Mouse (Mus musculus): Measurements from ENCODE around the gene Frmd5. TPM values are rescaled to one million over a fixed set of nuclear protein-coding genes. Genes with fewer than 3 reads are reported as not detected.

The Frmd5 gene
- polyA plus RNA-seq, 1 experiment from 2014 or later: 0.42 TPM

DNA sequence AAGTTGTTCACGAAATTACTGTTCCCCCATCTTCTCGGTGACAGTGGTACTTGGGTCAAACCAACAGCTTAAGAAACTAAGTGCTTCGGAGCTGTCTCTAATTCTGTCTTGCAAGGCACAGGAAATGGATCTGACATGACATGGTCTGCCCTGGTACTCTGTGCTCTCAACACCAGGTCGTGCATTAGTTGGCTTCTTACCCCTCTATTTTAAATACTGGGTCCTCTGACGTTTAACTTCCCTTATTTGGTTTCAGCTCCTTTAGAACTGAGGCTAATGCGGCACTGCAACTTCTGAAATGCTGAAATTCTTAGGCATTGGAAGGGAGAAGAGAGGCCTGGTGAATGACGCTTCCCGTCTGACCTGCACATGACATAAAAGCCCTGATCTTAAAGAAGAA, 48.6 kb downstream of the Frmd5 start:
- Histone ChIP-seq H3K4me2 (ENCODE audit: low read length) (no peak overlapping the region), H3K27me3 (ENCODE audit: insufficient read depth, low read length) (no peaks in the 10 kb centered on the region), H3K9me3 (replicated peaks; ENCODE audit: low read length) (no peaks in the 10 kb centered on the region), H3K4me3 (replicated peaks; ENCODE audit: low read depth, low read length) (no peak overlapping the region), H3K9ac (ENCODE audit: low read depth, low read length) (no peak overlapping the region), H3K27ac (no peak overlapping the region), H3K36me3 (ENCODE audit: insufficient read depth, low read length) (no peaks in the 10 kb centered on the region), H3K4me1 (replicated peaks; ENCODE audit: insufficient read depth, low read length) (no peaks in the 10 kb centered on the region)
- TF ChIP-seq CTCF (IDR thresholded peaks at IDR 0.05; ENCODE audit: low read depth): no peak
- ATAC-seq (replicated peaks; ENCODE audit: low FRiP score, low read depth) (no peak), DNase-seq (ENCODE audit: low spot score) (no peak)
- WGBS: 84% methylated on average over 8 of the region's 8 CpGs

DNA sequence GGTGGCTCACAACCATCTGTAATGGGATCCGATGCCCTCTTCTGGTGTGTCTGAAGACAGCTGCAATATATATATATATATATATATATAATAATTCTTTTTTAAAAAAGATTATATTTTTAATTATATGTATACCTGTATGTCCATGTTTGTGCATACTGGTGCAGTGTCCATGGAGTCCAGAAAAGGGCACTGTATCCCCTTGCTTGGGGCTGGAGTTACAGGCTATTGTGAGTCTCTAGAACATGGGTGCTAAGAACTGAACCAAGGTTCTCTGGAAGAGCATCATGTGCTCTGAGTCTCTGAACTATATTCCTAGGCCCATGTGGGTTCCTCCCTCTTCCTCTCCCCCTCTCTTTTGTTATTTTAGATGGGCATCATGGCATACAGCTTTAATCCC, 50.6 kb downstream of the Frmd5 start:
- Histone ChIP-seq H3K4me3 (replicated peaks; ENCODE audit: low read depth, low read length) (no peak overlapping the region), H3K9ac (ENCODE audit: low read depth, low read length) (no peak overlapping the region), H3K4me2 (ENCODE audit: low read length) (no peak overlapping the region), H3K9me3 (replicated peaks; ENCODE audit: low read length) (no peaks in the 10 kb centered on the region), H3K27ac (no peak overlapping the region), H3K36me3 (ENCODE audit: insufficient read depth, low read length) (no peaks in the 10 kb centered on the region), H3K4me1 (replicated peaks; ENCODE audit: insufficient read depth, low read length) (no peaks in the 10 kb centered on the region), H3K27me3 (ENCODE audit: insufficient read depth, low read length) (no peaks in the 10 kb centered on the region)
- ATAC-seq (replicated peaks; ENCODE audit: low FRiP score, low read depth): no peak
- 100% methylated on average over 1 of the region's 1 CpGs for WGBS
- no peak for DNase-seq (ENCODE audit: low spot score)
- no peak for TF ChIP-seq CTCF (IDR thresholded peaks at IDR 0.05; ENCODE audit: low read depth)

DNA sequence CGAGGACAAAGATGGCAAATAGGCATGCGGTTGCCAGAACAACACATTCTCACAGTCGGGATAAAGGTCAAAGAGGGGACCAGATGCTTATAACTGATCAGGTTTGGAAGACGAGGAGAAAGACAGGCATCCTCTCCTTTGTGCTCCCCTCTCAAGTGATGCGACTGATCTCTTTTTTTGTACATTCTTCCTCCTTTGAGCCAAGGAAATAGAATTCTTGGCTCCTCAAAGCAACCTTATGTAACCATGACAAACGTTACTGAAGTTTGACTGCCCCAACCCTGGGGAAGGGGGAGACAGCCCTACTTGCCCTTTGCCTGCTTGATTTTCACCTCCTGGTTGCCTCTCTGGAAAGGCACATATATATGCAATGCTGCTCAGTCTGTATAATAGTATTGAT, 51.8 kb downstream of the Frmd5 start:
- no peak overlapping the region for H3K4me3 ChIP-seq (replicated peaks; ENCODE audit: low read depth, low read length)
- no peak for TF ChIP-seq CTCF (IDR thresholded peaks at IDR 0.05; ENCODE audit: low read depth)
- H3K4me2 ChIP-seq (ENCODE audit: low read length): no peak overlapping the region
- H3K9ac ChIP-seq (ENCODE audit: low read depth, low read length): no peak overlapping the region
- no peaks in the 10 kb centered on the region for H3K4me1 ChIP-seq (replicated peaks; ENCODE audit: insufficient read depth, low read length)
- no peak overlapping the region for H3K27ac ChIP-seq
- H3K9me3 ChIP-seq (replicated peaks; ENCODE audit: low read length): no peaks in the 10 kb centered on the region
- WGBS: 53% methylated on average over 6 of the region's 6 CpGs
- H3K36me3 ChIP-seq (ENCODE audit: insufficient read depth, low read length): no peaks in the 10 kb centered on the region
- no peak for DNase-seq (ENCODE audit: low spot score)
- no peaks in the 10 kb centered on the region for H3K27me3 ChIP-seq (ENCODE audit: insufficient read depth, low read length)
- ATAC-seq (replicated peaks; ENCODE audit: low FRiP score, low read depth): no peak

DNA sequence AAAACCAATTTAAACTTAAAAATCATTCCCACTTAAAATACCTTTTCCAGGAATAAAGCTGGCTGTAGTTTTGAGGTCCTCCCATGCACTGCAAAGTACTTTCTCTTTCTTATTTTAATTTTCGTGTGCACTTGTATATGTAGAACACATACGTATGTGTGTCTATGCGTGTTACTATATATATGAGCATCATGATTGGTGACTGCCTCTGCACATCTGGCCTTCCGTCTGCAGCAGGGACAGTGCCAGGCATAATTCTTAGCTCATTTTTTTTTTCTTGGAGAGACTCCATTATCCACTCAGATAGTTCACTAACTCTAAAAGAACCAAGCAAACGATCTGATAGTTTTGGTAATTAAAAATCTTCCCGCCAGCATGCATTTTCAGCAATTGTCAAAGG, 56.8 kb downstream of the Frmd5 start:
- H3K4me3 ChIP-seq (replicated peaks; ENCODE audit: low read depth, low read length): no peak overlapping the region
- H3K27me3 ChIP-seq (ENCODE audit: insufficient read depth, low read length): no peaks in the 10 kb centered on the region
- no peak for TF ChIP-seq CTCF (IDR thresholded peaks at IDR 0.05; ENCODE audit: low read depth)
- no peak for ATAC-seq (replicated peaks; ENCODE audit: low FRiP score, low read depth)
- H3K36me3 ChIP-seq (ENCODE audit: insufficient read depth, low read length): no peaks in the 10 kb centered on the region
- H3K27ac ChIP-seq: no peak overlapping the region
- H3K4me1 ChIP-seq (replicated peaks; ENCODE audit: insufficient read depth, low read length): no peaks in the 10 kb centered on the region
- H3K4me2 ChIP-seq (ENCODE audit: low read length): no peak overlapping the region
- no peaks in the 10 kb centered on the region for H3K9me3 ChIP-seq (replicated peaks; ENCODE audit: low read length)
- no peak for DNase-seq (ENCODE audit: low spot score)
- no peak overlapping the region for H3K9ac ChIP-seq (ENCODE audit: low read depth, low read length)
- WGBS: 73% methylated on average over 6 of the region's 6 CpGs

DNA sequence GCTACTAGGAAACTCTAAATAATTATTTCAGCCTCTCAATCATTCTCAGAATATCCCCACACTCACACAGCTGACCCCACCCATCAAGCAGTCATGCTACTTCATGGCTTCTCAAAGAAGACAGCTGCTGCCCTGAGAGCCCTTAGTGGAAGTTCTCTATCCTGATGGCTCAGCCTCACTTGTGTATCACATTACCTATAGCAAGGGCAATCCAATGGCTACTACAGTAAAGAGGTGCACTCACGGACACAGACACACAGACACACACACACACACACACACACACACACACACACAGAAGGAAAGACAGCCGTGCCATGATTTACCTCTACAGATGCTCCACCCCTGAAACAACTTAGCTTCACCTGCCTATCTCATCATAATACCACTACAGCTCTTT, 65.7 kb downstream of the Frmd5 start:
- H3K9ac ChIP-seq (ENCODE audit: low read depth, low read length): no peak overlapping the region
- 78% methylated on average over 2 of the region's 2 CpGs for WGBS

DNA sequence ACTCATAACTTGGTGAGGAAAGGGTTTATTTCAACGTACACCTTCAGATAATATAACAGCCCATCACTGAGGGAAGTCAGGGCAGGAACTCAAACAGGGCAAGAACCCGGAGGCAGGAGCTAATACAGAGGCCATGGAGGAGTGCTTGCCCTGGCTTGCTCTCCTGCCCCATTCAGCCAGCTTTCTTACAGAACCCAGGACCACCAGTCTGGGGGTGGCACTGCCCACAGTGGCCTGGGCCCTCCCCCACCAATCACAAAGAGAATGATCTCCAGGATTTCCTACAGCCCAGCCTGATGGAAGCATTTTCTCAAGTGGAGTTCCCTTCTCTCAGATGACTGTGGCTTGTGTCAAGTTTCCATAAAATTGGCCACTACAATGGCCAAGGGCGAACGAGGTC, 67.5 kb downstream of the Frmd5 start:
- WGBS: 88% methylated on average over 4 of the region's 4 CpGs
- no peak for TF ChIP-seq CTCF (IDR thresholded peaks at IDR 0.05; ENCODE audit: low read depth)
- H3K4me3 ChIP-seq (replicated peaks; ENCODE audit: low read depth, low read length): no peak overlapping the region
- no peaks in the 10 kb centered on the region for H3K9me3 ChIP-seq (replicated peaks; ENCODE audit: low read length)
- H3K36me3 ChIP-seq (ENCODE audit: insufficient read depth, low read length): no peaks in the 10 kb centered on the region
- H3K27ac ChIP-seq: no peak overlapping the region
- no peaks in the 10 kb centered on the region for H3K27me3 ChIP-seq (ENCODE audit: insufficient read depth, low read length)
- no peak overlapping the region for H3K9ac ChIP-seq (ENCODE audit: low read depth, low read length)
- ATAC-seq (replicated peaks; ENCODE audit: low FRiP score, low read depth): no peak
- no peak for DNase-seq (ENCODE audit: low spot score)
- no peak overlapping the region for H3K4me2 ChIP-seq (ENCODE audit: low read length)
- H3K4me1 ChIP-seq (replicated peaks; ENCODE audit: insufficient read depth, low read length): no peaks in the 10 kb centered on the region

More for the DNA sequence above, 65.7 kb downstream of the Frmd5 start:
- Histone ChIP-seq H3K36me3 (ENCODE audit: insufficient read depth, low read length) (no peaks in the 10 kb centered on the region), H3K27me3 (ENCODE audit: insufficient read depth, low read length) (no peaks in the 10 kb centered on the region), H3K27ac (no peak overlapping the region), H3K4me3 (replicated peaks; ENCODE audit: low read depth, low read length) (no peak overlapping the region), H3K4me2 (ENCODE audit: low read length) (no peak overlapping the region), H3K9me3 (replicated peaks; ENCODE audit: low read length) (no peaks in the 10 kb centered on the region), H3K4me1 (replicated peaks; ENCODE audit: insufficient read depth, low read length) (no peaks in the 10 kb centered on the region)
- DNase-seq (ENCODE audit: low spot score): no peak
- no peak for ATAC-seq (replicated peaks; ENCODE audit: low FRiP score, low read depth)
- no peak for TF ChIP-seq CTCF (IDR thresholded peaks at IDR 0.05; ENCODE audit: low read depth)

DNA sequence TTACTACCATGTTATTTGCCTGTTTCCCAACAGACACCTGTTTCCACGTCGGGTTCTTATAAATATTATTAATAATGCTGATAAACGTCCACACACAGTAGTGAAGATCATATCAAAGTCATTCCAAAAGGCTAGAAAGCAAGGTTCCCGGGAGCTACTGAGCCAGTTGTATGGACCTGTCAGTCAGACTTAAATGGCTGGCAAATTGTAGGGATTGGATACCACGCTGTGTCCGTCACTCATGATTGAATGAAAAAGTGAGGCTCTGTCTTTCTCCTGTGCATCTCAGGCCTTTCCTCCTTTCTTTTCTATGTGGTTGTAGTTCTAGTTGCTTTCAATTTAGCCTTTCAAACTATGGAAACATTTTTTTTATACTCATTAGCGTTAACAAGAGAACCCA, 73.5 kb downstream of the Frmd5 start:
- WGBS: 89% methylated on average over 7 of the region's 7 CpGs
- no peaks in the 10 kb centered on the region for H3K36me3 ChIP-seq (ENCODE audit: insufficient read depth, low read length)
- no peak overlapping the region for H3K4me3 ChIP-seq (replicated peaks; ENCODE audit: low read depth, low read length)
- H3K4me2 ChIP-seq (ENCODE audit: low read length): no peak overlapping the region
- no peaks in the 10 kb centered on the region for H3K9me3 ChIP-seq (replicated peaks; ENCODE audit: low read length)
- no peak overlapping the region for H3K9ac ChIP-seq (ENCODE audit: low read depth, low read length)
- no peak overlapping the region for H3K27ac ChIP-seq
- TF ChIP-seq CTCF (IDR thresholded peaks at IDR 0.05; ENCODE audit: low read depth): no peak
- DNase-seq (ENCODE audit: low spot score): no peak
- no peak for ATAC-seq (replicated peaks; ENCODE audit: low FRiP score, low read depth)
- H3K27me3 ChIP-seq (ENCODE audit: insufficient read depth, low read length): no peaks in the 10 kb centered on the region
- no peaks in the 10 kb centered on the region for H3K4me1 ChIP-seq (replicated peaks; ENCODE audit: insufficient read depth, low read length)

Data from kidney, postnatal 0 days (tissue).